Mouse (Mus musculus): ENCODE data around the gene C2cd5. TPM values are rescaled to one million over a fixed set of nuclear protein-coding genes. Genes with fewer than 3 reads are reported as not detected.

The C2cd5 gene
- polyA plus RNA-seq, 1 experiment: 57.2 TPM

DNA sequence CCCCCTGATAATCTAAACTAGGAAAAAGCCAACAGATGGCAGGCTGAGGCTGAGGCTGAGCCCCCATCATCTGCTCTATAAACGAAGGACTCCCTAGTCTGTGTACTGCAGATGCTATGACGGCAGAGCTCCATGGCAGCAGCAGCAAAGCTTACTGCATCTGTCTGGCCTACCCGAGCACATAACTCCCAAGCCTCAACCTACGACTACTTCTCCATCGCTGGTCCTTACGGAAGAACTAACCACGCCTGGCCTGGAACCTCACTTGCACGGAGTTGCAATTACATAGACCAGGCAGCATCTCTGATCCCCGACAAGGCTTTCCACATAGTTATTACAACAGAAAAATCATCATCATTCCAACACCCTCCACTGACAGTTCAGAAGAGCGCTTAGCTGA lies 23.5 kb downstream of the C2cd5 start:
- H3K27ac ChIP-seq (ENCODE audit: insufficient read depth, low read length): no peak overlapping the region
- no peak overlapping the region for H3K9ac ChIP-seq (ENCODE audit: low read depth, poor library complexity, severe bottlenecking)
- H3K4me3 ChIP-seq (ENCODE audit: low read depth, low read length): no peak overlapping the region
- no peaks in the 10 kb centered on the region for H3K4me1 ChIP-seq (ENCODE audit: control insufficient read depth, insufficient read depth, low read length)
- H3K27me3 ChIP-seq (ENCODE audit: control insufficient read depth, insufficient read depth, low read length, poor library complexity, severe bottlenecking): no peaks in the 10 kb centered on the region
- no peak for TF ChIP-seq POLR2A (IDR thresholded peaks at IDR 0.05; ENCODE audit: insufficient read depth, low read length)
- TF ChIP-seq CTCF (IDR thresholded peaks at IDR 0.05; ENCODE audit: low read depth, low read length): no peak
- TF ChIP-seq EP300 (IDR thresholded peaks at IDR 0.05; ENCODE audit: insufficient read depth, low read depth, low read length): no peak
- H3K9me3 ChIP-seq (replicated peaks; ENCODE audit: control insufficient read depth, insufficient read depth, low read length, poor library complexity, severe bottlenecking): no peaks in the 10 kb centered on the region
- H3K36me3 ChIP-seq (ENCODE audit: control insufficient read depth, insufficient read depth, low read length, poor library complexity, severe bottlenecking): peaks cover 51% of the 10 kb centered on the region

DNA sequence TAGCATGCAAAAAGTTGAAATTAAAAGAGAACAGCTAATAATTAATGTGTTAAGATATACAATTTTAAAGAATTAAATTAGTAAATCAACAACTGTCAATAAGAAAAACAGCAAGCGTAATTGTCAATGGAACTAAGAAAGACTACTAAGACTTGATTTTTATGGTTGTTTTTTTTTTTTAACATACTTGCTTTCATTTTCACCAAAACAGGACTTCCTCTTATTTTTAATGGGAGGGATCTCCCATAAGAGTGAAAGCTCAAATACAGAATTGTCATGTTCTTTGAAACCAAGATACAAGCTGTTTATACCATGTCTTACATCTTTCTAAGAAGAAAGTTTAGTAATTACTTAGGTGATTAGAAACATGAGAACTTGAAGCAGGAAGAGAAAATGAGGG lies 26.0 kb downstream of the C2cd5 start:
- no peaks in the 10 kb centered on the region for H3K9me3 ChIP-seq (replicated peaks; ENCODE audit: control insufficient read depth, insufficient read depth, low read length, poor library complexity, severe bottlenecking)
- H3K27ac ChIP-seq (ENCODE audit: insufficient read depth, low read length): no peak overlapping the region
- H3K9ac ChIP-seq (ENCODE audit: low read depth, poor library complexity, severe bottlenecking): no peak overlapping the region
- TF ChIP-seq CTCF (IDR thresholded peaks at IDR 0.05; ENCODE audit: low read depth, low read length): no peak
- TF ChIP-seq EP300 (IDR thresholded peaks at IDR 0.05; ENCODE audit: insufficient read depth, low read depth, low read length): no peak
- no peak for TF ChIP-seq POLR2A (IDR thresholded peaks at IDR 0.05; ENCODE audit: insufficient read depth, low read length)
- no peaks in the 10 kb centered on the region for H3K27me3 ChIP-seq (ENCODE audit: control insufficient read depth, insufficient read depth, low read length, poor library complexity, severe bottlenecking)
- no peaks in the 10 kb centered on the region for H3K4me1 ChIP-seq (ENCODE audit: control insufficient read depth, insufficient read depth, low read length)
- H3K4me3 ChIP-seq (ENCODE audit: low read depth, low read length): no peak overlapping the region
- H3K36me3 ChIP-seq (ENCODE audit: control insufficient read depth, insufficient read depth, low read length, poor library complexity, severe bottlenecking): peaks cover 40% of the 10 kb centered on the region

DNA sequence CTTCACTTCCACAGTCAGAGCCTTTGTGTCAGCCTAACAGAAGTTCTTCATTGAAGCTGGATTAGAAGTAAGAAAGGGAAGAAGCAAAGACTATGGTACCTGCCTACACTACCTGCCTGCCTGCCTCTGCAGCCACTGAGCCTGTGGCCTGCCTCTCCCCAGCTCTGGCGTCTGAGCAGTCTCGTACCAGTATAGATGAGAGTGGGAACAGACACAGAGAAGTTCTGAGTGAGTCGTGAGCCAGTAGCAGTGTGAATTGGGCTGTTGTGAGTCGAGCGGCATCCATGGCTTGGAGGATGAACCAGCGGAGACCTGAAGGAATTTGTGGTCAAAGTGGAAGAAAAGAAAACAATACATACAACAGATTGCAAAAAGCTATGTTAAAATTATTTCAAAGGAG lies 26.5 kb downstream of the C2cd5 start:
- H3K4me1 ChIP-seq (ENCODE audit: control insufficient read depth, insufficient read depth, low read length): no peaks in the 10 kb centered on the region
- TF ChIP-seq EP300 (IDR thresholded peaks at IDR 0.05; ENCODE audit: insufficient read depth, low read depth, low read length): no peak
- no peak for TF ChIP-seq POLR2A (IDR thresholded peaks at IDR 0.05; ENCODE audit: insufficient read depth, low read length)
- TF ChIP-seq CTCF (IDR thresholded peaks at IDR 0.05; ENCODE audit: low read depth, low read length): no peak
- no peaks in the 10 kb centered on the region for H3K27me3 ChIP-seq (ENCODE audit: control insufficient read depth, insufficient read depth, low read length, poor library complexity, severe bottlenecking)
- H3K9me3 ChIP-seq (replicated peaks; ENCODE audit: control insufficient read depth, insufficient read depth, low read length, poor library complexity, severe bottlenecking): no peaks in the 10 kb centered on the region
- H3K9ac ChIP-seq (ENCODE audit: low read depth, poor library complexity, severe bottlenecking): no peak overlapping the region
- no peak overlapping the region for H3K4me3 ChIP-seq (ENCODE audit: low read depth, low read length)
- no peak overlapping the region for H3K27ac ChIP-seq (ENCODE audit: insufficient read depth, low read length)
- peaks cover 36% of the 10 kb centered on the region for H3K36me3 ChIP-seq (ENCODE audit: control insufficient read depth, insufficient read depth, low read length, poor library complexity, severe bottlenecking)

DNA sequence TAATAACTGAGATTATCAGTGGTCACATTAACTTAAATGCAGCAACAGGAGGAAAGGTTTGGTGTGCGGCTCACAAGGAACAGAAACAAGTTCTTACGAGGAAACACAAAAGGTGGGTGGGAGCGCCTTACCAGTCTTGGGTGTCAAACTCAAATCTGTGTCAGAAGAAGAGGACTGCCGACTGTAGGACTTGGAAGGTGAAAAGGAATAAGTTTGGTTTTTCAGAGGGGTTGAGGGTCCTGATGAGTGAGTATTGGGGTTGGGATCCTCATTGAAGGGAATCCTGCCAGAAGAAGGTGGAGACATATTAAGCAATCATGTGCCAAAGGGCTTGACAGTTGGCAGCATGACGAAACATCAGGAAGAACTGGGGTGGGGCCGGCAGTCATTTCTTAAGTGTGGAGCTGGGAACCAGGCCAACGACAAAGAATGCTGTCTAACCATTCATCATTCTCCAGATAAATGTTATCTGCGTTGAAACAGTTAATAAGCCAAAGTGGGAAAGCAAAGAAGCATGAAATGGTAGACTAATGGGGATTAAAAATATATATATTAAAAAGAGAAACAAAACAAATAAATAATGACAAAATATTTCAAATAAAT lies 27.4 kb downstream of the C2cd5 start:
- H3K9me3 ChIP-seq (replicated peaks; ENCODE audit: control insufficient read depth, insufficient read depth, low read length, poor library complexity, severe bottlenecking): no peaks in the 10 kb centered on the region
- H3K4me1 ChIP-seq (ENCODE audit: control insufficient read depth, insufficient read depth, low read length): peaks cover 2% of the 10 kb centered on the region
- no peak overlapping the region for H3K4me3 ChIP-seq (ENCODE audit: low read depth, low read length)
- no peak overlapping the region for H3K27ac ChIP-seq (ENCODE audit: insufficient read depth, low read length)
- H3K27me3 ChIP-seq (ENCODE audit: control insufficient read depth, insufficient read depth, low read length, poor library complexity, severe bottlenecking): no peaks in the 10 kb centered on the region
- peaks cover 27% of the 10 kb centered on the region for H3K36me3 ChIP-seq (ENCODE audit: control insufficient read depth, insufficient read depth, low read length, poor library complexity, severe bottlenecking)
- TF ChIP-seq EP300 (IDR thresholded peaks at IDR 0.05; ENCODE audit: insufficient read depth, low read depth, low read length) (no peak), CTCF (IDR thresholded peaks at IDR 0.05; ENCODE audit: low read depth, low read length) (no peak), POLR2A (IDR thresholded peaks at IDR 0.05; ENCODE audit: insufficient read depth, low read length) (no peak)
- H3K9ac ChIP-seq (ENCODE audit: low read depth, poor library complexity, severe bottlenecking): no peak overlapping the region

DNA sequence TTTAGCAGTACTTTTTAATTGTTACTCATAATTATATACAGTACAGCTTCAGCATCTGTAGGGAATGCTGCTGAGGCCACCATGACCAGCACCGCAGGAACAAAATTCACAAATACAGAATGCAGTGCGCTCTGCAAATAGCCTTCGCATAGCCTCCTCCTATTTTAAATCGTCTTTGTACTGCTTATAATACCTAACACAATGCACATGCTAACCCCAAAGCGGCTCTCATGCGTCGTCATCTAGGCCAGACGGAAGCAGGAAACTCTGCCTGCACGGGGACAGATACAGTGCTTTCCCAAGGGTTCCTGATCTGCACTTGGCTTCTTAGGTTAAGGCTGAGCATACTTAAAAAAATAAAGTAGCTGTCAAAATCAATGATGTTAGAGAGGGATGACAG lies 29.2 kb downstream of the C2cd5 start:
- H3K4me1 ChIP-seq (ENCODE audit: control insufficient read depth, insufficient read depth, low read length): peaks cover 2% of the 10 kb centered on the region
- no peak overlapping the region for H3K27ac ChIP-seq (ENCODE audit: insufficient read depth, low read length)
- no peaks in the 10 kb centered on the region for H3K9me3 ChIP-seq (replicated peaks; ENCODE audit: control insufficient read depth, insufficient read depth, low read length, poor library complexity, severe bottlenecking)
- H3K36me3 ChIP-seq (ENCODE audit: control insufficient read depth, insufficient read depth, low read length, poor library complexity, severe bottlenecking): peaks cover 20% of the 10 kb centered on the region
- TF ChIP-seq EP300 (IDR thresholded peaks at IDR 0.05; ENCODE audit: insufficient read depth, low read depth, low read length) (no peak), CTCF (IDR thresholded peaks at IDR 0.05; ENCODE audit: low read depth, low read length) (no peak), POLR2A (IDR thresholded peaks at IDR 0.05; ENCODE audit: insufficient read depth, low read length) (no peak)
- H3K4me3 ChIP-seq (ENCODE audit: low read depth, low read length): no peak overlapping the region
- H3K27me3 ChIP-seq (ENCODE audit: control insufficient read depth, insufficient read depth, low read length, poor library complexity, severe bottlenecking): no peaks in the 10 kb centered on the region
- no peak overlapping the region for H3K9ac ChIP-seq (ENCODE audit: low read depth, poor library complexity, severe bottlenecking)

DNA sequence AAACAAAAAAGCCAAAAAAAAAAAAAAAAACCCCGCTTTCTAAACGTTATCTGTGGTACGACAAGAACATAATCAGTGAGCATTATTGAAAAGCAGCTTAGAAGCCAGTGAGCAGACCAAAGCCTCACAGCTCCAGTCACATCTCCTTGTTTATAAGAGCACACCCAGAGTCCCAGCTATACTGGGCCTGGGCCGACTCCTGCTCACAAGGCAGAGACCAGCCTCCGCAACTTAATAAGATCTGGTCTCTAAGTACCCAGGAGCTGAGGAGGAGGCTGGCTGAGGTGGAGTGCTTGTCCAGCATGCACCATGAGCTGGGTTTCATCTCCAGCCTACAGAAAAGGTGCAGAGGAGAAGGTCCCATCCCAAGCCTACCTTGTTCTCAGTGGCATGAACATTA lies 29.9 kb downstream of the C2cd5 start:
- Histone ChIP-seq H3K9ac (ENCODE audit: low read depth, poor library complexity, severe bottlenecking) (no peak overlapping the region), H3K27ac (ENCODE audit: insufficient read depth, low read length) (no peak overlapping the region), H3K27me3 (ENCODE audit: control insufficient read depth, insufficient read depth, low read length, poor library complexity, severe bottlenecking) (no peaks in the 10 kb centered on the region), H3K36me3 (ENCODE audit: control insufficient read depth, insufficient read depth, low read length, poor library complexity, severe bottlenecking) (peaks cover 15% of the 10 kb centered on the region), H3K4me1 (ENCODE audit: control insufficient read depth, insufficient read depth, low read length) (peaks cover 2% of the 10 kb centered on the region), H3K9me3 (replicated peaks; ENCODE audit: control insufficient read depth, insufficient read depth, low read length, poor library complexity, severe bottlenecking) (no peaks in the 10 kb centered on the region), H3K4me3 (ENCODE audit: low read depth, low read length) (no peak overlapping the region)
- TF ChIP-seq CTCF (IDR thresholded peaks at IDR 0.05; ENCODE audit: low read depth, low read length) (no peak), EP300 (IDR thresholded peaks at IDR 0.05; ENCODE audit: insufficient read depth, low read depth, low read length) (no peak), POLR2A (IDR thresholded peaks at IDR 0.05; ENCODE audit: insufficient read depth, low read length) (no peak)

Data from ES-Bruce4 (cell line).